Mouse (Mus musculus) hindbrain, embryonic 13.5 days (tissue): ENCODE data around the gene Reln. TPM values are rescaled to one million over a fixed set of nuclear protein-coding genes. Genes with fewer than 3 reads are reported as not detected.
A peak's percentile ranks its signal among the peaks of the same experiment; 100 is the strongest.

Experiments used
- ATAC-seq: fragments of 200-750 bp; cut with Nextera tagmentation; 2 replicates; pipeline ENCODE4 v1.8.0; 2017; ENCODE audit warnings: moderate TSS enrichment; ENCODE audit not compliant: low FRiP score
- H3K27ac ChIP-seq: fragments of 300-500 bp; sonication (generic); 2 replicates; pipeline ENCODE4 v1.5.1; 2015; ENCODE audit warnings: inconsistent platforms, mild to moderate bottlenecking, moderate library complexity
- H3K27me3 ChIP-seq: fragments of 300-500 bp; sonication (generic); 2 replicates; pipeline ENCODE4 v1.6.1; 2015; ENCODE audit warnings: mild to moderate bottlenecking, inconsistent platforms
- H3K36me3 ChIP-seq: fragments of 300-500 bp; sonication (generic); 2 replicates; pipeline ENCODE4 v1.6.1; 2015; ENCODE audit warnings: mild to moderate bottlenecking, inconsistent platforms
- H3K4me1 ChIP-seq: fragments of 300-500 bp; sonication (generic); replicated peaks from 2 replicates; pipeline ENCODE4 v1.6.1; 2015; ENCODE audit warnings: inconsistent platforms
- H3K4me2 ChIP-seq: fragments of 300-500 bp; sonication (generic); 2 replicates; pipeline ENCODE4 v1.6.1; 2015; ENCODE audit warnings: inconsistent platforms, mild to moderate bottlenecking, moderate library complexity
- H3K4me3 ChIP-seq: fragments of 300-500 bp; sonication (generic); 2 replicates; pipeline ENCODE4 v1.5.1; 2015; ENCODE audit warnings: mild to moderate bottlenecking, inconsistent platforms
- H3K9ac ChIP-seq: fragments of 300-500 bp; sonication (generic); 2 replicates; pipeline ENCODE4 v1.6.1; 2015; ENCODE audit warnings: mild to moderate bottlenecking, inconsistent platforms
- H3K9me3 ChIP-seq: fragments of 300-500 bp; sonication (generic); 2 replicates; pipeline ENCODE4 v1.6.1; 2016; ENCODE audit warnings: inconsistent platforms
- WGBS: fragments of 180-500 bp; shearing (Covaris S2); methylation state at CpG from one replicate; pipeline ENCODE4 v1.1.7; 2015; 5-methylcytosine and 5-hydroxymethylcytosine counted together
- polyA plus RNA-seq: library from polyadenylated mRNA; unstranded; fragments of >200 nt; fragmentation: Nextera tagmentation; extraction: Ambion mirVana; gene quantifications from 2 replicates; pipeline ENCODE4 v1.2.1, GENCODE M21; 2015

The Reln gene
- polyA plus RNA-seq, 1 experiment from 2014 or later, result 25.9 TPM

DNA sequence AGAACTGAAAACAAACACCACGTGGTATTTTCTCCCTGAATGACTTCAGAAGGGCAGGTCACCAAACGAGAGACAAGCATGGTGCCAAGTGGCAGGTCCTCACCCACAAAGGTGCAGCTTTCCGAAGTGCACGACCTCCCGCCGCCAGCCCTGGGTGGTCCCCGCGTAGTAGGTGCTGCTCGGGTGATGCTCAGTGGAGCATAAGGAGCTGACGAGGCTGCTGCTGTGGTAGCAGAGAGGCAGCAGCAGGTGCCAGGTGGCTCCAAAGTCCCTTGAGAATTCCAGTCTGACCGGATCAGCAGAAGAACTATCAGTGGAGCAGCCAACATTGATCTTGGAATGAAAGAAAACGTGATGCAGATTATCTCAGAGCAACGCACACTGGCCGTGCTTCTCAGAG is 384.4 kb downstream of the Reln start:
- no peaks in the 10 kb centered on the region for H3K4me1 ChIP-seq
- no peak overlapping the region for H3K4me2 ChIP-seq
- no peak overlapping the region for H3K4me3 ChIP-seq
- H3K36me3 ChIP-seq, result no peaks in the 10 kb centered on the region
- no peak overlapping the region for H3K27ac ChIP-seq
- 71% methylated on average over 14 of the region's 14 CpGs for WGBS
- no peaks in the 10 kb centered on the region for H3K9me3 ChIP-seq
- no peak for ATAC-seq
- no peak overlapping the region for H3K9ac ChIP-seq
- H3K27me3 ChIP-seq, result no peaks in the 10 kb centered on the region

DNA sequence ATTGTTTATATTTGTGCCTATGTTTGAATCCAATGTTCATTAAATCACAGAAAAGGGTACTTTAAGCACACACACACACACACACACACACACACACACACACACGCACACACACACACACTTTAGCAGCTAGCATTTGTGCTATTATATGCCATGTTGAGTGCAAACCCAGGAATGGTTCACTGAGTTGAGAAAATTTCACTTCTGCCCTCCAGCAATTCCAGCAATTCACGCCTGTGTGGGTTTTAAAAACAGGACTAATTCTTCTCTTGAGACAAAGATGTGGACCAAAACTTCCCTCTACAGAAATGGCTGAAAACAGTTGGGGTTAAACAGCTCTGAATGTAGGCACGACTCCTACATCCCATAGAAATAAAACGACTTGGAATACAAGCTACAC is 386.9 kb downstream of the Reln start:
- ATAC-seq, result no peak
- no peaks in the 10 kb centered on the region for H3K4me1 ChIP-seq
- no peak overlapping the region for H3K4me2 ChIP-seq
- H3K9me3 ChIP-seq, result no peaks in the 10 kb centered on the region
- H3K4me3 ChIP-seq, result no peak overlapping the region
- no peaks in the 10 kb centered on the region for H3K27me3 ChIP-seq
- no peaks in the 10 kb centered on the region for H3K36me3 ChIP-seq
- H3K27ac ChIP-seq, result no peak overlapping the region
- 74% methylated on average over 4 of the region's 4 CpGs for WGBS
- H3K9ac ChIP-seq, result no peak overlapping the region

DNA sequence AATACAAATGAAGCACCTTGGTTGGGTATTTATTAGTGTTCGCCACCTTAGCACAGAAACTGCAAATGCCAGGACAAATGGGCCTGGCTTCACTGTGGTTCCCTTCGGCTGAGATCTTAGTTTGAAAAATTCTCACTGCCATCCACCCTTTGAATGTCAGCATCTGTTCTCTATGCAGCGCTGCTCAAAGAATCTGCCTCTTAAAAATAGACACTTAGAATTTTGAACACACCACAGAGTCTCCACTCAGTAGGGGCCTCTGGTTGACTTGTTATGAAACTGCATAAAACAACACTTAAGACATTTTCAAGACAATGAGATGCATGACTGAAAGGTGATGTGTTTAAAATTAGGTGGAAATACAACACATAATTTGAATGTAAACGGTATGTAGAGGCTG is 387.4 kb downstream of the Reln start:
- no peak overlapping the region for H3K4me2 ChIP-seq

DNA sequence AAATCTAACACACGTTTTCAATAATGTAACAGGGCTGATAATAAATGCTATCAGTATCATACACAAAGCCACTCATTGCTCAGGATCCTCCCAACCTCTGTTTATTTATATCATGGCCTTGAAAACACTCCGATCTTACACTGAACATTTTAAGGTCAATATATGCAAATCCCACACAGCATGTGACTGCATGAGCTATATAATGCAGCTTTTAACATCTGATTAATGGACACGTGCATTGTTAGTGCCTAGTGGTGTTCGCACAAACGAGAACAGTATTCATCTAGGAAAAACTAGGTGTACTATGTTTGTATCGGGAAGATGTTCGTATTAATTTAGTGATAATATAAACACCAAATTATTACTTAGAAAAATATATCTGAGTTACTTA is 395.0 kb downstream of the Reln start:
- H3K36me3 ChIP-seq, result no peaks in the 10 kb centered on the region

More for the DNA sequence above, 387.4 kb downstream of the Reln start:
- H3K27me3 ChIP-seq, result no peaks in the 10 kb centered on the region
- no peaks in the 10 kb centered on the region for H3K9me3 ChIP-seq
- no peaks in the 10 kb centered on the region for H3K4me1 ChIP-seq
- WGBS, result 82% methylated on average over 4 of the region's 4 CpGs
- H3K4me3 ChIP-seq, result no peak overlapping the region
- no peak overlapping the region for H3K9ac ChIP-seq
- no peaks in the 10 kb centered on the region for H3K36me3 ChIP-seq
- no peak for ATAC-seq
- H3K27ac ChIP-seq, result no peak overlapping the region

DNA sequence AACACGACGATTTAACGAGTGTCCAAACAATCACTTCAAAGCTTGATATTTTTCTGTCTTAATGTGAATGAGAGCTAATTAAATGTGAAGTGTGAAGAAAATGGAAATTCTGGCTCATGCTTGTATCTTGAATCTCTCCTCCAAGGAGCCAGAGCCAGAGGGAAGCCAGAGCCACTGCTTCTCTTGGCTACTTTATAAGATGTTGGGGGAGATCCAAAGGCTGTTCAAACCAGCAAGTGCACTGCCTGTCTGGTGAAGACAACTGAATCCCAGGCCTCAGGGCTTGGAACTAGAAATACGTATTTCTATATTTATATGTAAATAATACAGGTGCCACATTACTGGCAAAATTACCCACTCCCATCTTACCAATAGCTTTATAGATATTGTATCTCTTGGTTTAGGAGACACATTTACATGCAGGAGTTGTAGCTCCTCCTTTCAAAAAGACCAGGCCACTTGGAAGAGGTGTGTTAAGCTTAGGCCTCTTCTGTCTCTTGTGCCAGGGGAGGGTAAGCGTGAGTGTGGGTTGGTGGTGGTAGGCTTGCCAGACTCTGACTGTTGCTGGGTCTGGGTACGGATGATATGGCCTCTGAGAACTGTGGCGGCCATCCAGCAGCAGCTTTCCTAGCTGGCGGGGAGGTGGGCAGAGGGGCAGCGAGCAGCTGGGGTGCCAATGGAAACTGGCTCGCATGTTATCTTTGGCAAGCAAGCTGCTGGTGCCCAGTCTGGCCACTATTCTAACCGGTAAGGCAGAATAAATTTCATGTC is 395.6 kb downstream of the Reln start:
- no peaks in the 10 kb centered on the region for H3K4me1 ChIP-seq
- no peaks in the 10 kb centered on the region for H3K9me3 ChIP-seq
- H3K27ac ChIP-seq, result peak overlapping the region; percentile 1; the same call in 1 of the 2 replicates
- peak; percentile 59; the same call in 1 of the 2 replicates for ATAC-seq
- WGBS, result 79% methylated on average over 11 of the region's 11 CpGs
- no peak overlapping the region for H3K4me3 ChIP-seq
- H3K27me3 ChIP-seq, result no peaks in the 10 kb centered on the region
- H3K9ac ChIP-seq, result no peak overlapping the region
- H3K36me3 ChIP-seq, result no peaks in the 10 kb centered on the region
- H3K4me2 ChIP-seq, result no peak overlapping the region

More for the DNA sequence above, 395.0 kb downstream of the Reln start:
- peak overlapping the region; percentile 1; the same call in 1 of the 2 replicates for H3K27ac ChIP-seq
- no peak overlapping the region for H3K4me3 ChIP-seq
- no peak overlapping the region for H3K4me2 ChIP-seq
- WGBS, result 71% methylated on average over 7 of the region's 7 CpGs
- H3K27me3 ChIP-seq, result no peaks in the 10 kb centered on the region
- H3K9ac ChIP-seq, result no peak overlapping the region
- ATAC-seq, result peak; percentile 69
- no peaks in the 10 kb centered on the region for H3K9me3 ChIP-seq
- H3K4me1 ChIP-seq, result no peaks in the 10 kb centered on the region

DNA sequence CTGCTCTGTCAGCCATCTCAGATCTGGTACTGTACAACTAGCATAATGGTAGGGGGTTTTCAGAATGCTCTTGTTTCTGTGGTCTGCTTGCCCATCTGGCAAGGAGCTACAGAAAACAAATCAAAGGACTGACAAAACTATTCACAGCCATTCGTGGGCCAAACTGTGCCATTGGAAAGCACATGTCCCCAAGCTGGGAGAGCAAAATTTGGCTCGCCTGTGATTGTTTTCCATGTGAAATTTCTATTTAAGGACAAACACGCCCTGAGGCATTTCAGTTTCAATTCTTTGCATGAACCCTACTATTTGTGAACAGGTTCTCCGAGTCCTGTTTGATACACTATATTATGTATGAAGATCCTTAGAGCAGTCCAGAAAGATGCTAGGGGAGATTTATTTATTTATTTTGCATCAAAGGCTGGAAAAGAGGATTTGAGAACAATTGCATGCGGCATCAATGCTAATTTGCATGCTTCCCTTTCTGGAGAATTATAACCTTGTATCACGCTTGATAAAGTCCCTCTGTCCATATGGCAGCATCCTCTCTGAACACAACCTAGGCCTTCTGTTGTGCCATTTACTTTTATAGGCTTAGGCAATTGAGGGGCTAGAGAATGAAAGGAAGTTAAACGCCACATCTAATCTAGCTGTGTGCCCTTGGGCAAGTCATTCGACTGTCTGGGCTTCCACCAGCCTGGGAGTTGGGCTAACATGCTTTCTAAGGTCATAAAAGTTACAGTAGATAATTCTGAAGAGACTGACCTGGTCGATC is 396.7 kb downstream of the Reln start:
- 69% methylated on average over 9 of the region's 9 CpGs for WGBS

DNA sequence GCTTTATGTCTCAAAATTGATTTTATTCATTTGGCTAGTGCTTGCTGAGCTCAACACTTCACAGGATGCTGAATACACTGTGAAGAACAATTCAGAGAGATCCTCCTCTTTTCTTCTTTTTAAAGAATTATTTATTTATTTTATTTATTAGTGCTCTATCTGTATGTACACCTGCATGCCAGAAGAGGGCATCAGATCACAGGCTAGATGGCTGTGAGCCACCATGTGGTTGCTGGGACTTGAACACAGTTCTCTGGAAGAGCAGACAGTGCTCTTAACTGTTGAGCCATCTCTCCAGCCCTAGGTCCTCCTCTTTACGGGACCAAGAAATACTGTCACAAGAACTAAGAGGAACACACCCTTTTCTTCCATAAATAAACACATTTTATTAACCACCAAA is 399.9 kb downstream of the Reln start:
- Histone ChIP-seq H3K4me3 (no peak overlapping the region), H3K4me1 (no peaks in the 10 kb centered on the region), H3K9me3 (no peaks in the 10 kb centered on the region), H3K4me2 (no peak overlapping the region), H3K27ac (no peak overlapping the region), H3K27me3 (no peaks in the 10 kb centered on the region), H3K36me3 (no peaks in the 10 kb centered on the region), H3K9ac (no peak overlapping the region)
- ATAC-seq, result no peak
- WGBS, result 83% methylated on average over 1 of the region's 1 CpGs

More for the DNA sequence above, 396.7 kb downstream of the Reln start:
- Histone ChIP-seq H3K4me2 (no peak overlapping the region), H3K4me1 (no peaks in the 10 kb centered on the region), H3K27ac (no peak overlapping the region; the same call in 1 of the 2 replicates), H3K36me3 (no peaks in the 10 kb centered on the region), H3K27me3 (no peaks in the 10 kb centered on the region), H3K9ac (no peak overlapping the region), H3K9me3 (no peaks in the 10 kb centered on the region), H3K4me3 (no peak overlapping the region)
- ATAC-seq, result no peak

DNA sequence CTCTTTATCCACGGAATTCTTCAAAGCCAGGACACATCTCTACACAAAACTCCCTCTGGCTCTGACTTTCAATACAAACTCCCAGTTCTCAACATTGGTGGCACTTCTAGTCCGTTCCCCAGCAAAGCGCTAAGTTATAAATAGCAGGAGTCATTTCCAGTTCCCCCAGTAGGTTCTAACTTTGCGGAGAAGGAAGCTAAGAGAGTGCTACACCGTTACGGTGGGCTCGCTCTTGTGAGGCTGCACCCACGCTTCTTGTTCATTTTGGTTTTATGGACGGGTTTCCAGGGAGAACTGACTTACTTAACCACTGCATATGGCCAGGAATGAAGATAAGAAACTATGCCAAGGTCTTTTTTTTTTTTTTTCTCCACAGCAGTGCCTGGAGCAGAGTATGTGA is 405.1 kb downstream of the Reln start:
- no peaks in the 10 kb centered on the region for H3K36me3 ChIP-seq
- no peaks in the 10 kb centered on the region for H3K9me3 ChIP-seq
- H3K27me3 ChIP-seq, result no peaks in the 10 kb centered on the region
- H3K27ac ChIP-seq, result no peak overlapping the region
- ATAC-seq, result no peak
- 94% methylated on average over 9 of the region's 9 CpGs for WGBS
- H3K4me3 ChIP-seq, result no peak overlapping the region
- H3K9ac ChIP-seq, result no peak overlapping the region
- H3K4me1 ChIP-seq, result peaks cover 6% of the 10 kb centered on the region
- no peak overlapping the region for H3K4me2 ChIP-seq

DNA sequence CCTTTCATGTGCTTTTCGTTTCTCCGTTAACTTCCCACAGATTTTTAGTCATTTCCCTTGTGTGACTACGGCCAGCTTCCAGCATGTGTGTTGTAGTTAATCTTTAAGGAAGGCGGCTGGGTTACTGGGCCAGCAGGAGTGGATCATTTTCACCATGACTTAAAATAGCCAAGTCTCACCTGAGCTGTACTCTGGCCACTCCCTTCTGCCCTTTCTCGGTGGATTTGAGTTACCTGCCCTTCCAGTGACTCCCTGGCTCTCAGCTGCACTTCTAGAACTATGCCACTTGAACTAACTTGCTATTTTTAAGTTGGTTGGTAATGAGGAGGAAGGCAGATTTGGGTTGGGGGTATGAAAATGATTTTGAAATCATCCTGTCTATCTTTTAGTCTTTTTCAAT is 406.4 kb downstream of the Reln start:
- H3K36me3 ChIP-seq, result no peaks in the 10 kb centered on the region
- peaks cover 15% of the 10 kb centered on the region for H3K4me1 ChIP-seq
- H3K27me3 ChIP-seq, result no peaks in the 10 kb centered on the region
- H3K9ac ChIP-seq, result no peak overlapping the region
- no peak overlapping the region for H3K4me2 ChIP-seq
- no peak for ATAC-seq
- H3K9me3 ChIP-seq, result no peaks in the 10 kb centered on the region
- 90% methylated on average over 5 of the region's 5 CpGs for WGBS
- H3K27ac ChIP-seq, result no peak overlapping the region
- H3K4me3 ChIP-seq, result no peak overlapping the region

DNA sequence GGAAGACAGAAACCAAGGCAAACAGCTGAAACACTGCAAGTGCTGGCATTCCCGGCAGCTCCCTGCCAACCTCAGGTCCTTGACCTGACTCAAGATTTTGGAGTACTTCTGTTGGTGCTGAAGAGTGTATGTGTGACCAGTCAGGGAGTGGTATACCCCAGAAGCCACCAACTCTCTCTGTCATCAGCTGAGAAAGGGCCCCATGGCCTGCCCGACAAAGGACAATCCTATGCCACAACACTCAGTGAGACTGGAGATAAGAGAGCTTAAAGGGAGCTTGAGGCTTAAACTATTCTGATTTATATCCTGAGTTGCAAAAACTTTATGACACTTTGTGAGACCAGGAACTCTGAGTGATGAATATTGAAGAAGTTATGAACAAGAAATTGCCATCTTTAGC is 407.9 kb downstream of the Reln start:
- Histone ChIP-seq H3K4me3 (no peak overlapping the region), H3K4me1 (peaks cover 15% of the 10 kb centered on the region), H3K4me2 (no peak overlapping the region), H3K27ac (no peak overlapping the region), H3K27me3 (no peaks in the 10 kb centered on the region), H3K36me3 (no peaks in the 10 kb centered on the region), H3K9ac (no peak overlapping the region), H3K9me3 (no peaks in the 10 kb centered on the region)
- WGBS, result 92% methylated on average over 2 of the region's 2 CpGs
- no peak for ATAC-seq

DNA sequence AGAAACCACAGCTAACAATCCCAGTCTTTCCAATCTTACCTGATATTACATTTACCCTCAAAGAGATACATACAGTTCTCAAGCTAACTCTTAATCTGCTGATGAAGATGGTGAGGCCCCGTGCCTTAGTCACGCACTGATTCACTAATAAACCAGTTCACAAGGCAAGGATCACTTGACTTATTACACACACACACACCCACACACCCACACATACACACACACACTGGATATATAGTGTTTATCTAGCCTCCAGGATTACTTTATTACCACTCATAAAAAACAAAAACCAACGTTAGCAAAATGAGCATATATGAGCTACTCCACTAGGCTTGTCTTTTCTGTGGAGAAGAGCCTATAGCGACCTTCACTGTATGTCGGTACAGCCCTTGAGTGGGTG is 408.4 kb downstream of the Reln start:
- Histone ChIP-seq H3K36me3 (no peaks in the 10 kb centered on the region), H3K4me1 (peaks cover 15% of the 10 kb centered on the region), H3K27me3 (no peaks in the 10 kb centered on the region), H3K27ac (no peak overlapping the region), H3K4me2 (no peak overlapping the region), H3K9ac (no peak overlapping the region), H3K9me3 (no peaks in the 10 kb centered on the region), H3K4me3 (no peak overlapping the region)
- ATAC-seq, result no peak
- WGBS, result 92% methylated on average over 5 of the region's 5 CpGs

DNA sequence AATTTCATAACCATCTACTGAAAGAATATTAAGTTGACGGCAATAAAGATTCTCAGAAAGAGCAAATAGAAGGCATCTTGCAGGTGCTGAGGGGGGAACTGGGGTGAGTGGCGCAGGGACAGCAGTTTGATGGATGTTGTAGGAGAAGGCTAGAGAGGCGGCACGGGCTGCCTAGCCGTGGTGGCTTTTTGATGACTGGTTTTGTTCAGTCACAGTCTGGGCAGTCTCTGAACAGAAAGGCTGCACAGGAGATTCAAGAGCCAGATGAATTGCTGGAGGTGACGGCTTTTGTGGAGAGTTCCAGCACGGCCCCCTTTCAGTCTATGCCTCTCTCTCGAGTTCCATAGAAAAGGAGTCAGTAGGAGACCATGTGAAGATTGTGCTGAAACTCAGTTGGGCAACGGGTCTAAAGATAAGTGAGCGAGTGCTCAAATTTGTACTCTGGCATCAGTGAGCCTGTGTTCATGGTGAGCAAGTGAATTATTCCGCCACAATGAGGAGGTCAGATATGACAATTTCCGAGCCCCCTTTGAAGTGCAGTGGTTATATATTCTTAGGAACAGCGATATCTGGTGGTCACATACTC is 409.6 kb downstream of the Reln start:
- no peak for ATAC-seq
- H3K9me3 ChIP-seq, result no peaks in the 10 kb centered on the region
- peaks cover 15% of the 10 kb centered on the region for H3K4me1 ChIP-seq
- no peak overlapping the region for H3K27ac ChIP-seq
- H3K36me3 ChIP-seq, result no peaks in the 10 kb centered on the region
- 38% methylated on average over 13 of the region's 13 CpGs for WGBS
- no peak overlapping the region for H3K9ac ChIP-seq
- no peak overlapping the region; the same call in 1 of the 2 replicates for H3K4me2 ChIP-seq
- H3K27me3 ChIP-seq, result no peaks in the 10 kb centered on the region
- no peak overlapping the region for H3K4me3 ChIP-seq
